Mouse (Mus musculus): Measurements from ENCODE around the gene Exosc10. TPM values are rescaled to one million over a fixed set of nuclear protein-coding genes. Genes with fewer than 3 reads are reported as not detected.

Gene Exosc10
- polyA plus RNA-seq, 1 experiment from 2014 or later, result 99.1 TPM

- 0 out of 2 replicates have a peak, but pooled peaks have one; percentile 52 for ATAC-seq (replicated peaks; ENCODE audit: low FRiP score)
- no peak overlapping the region for H3K4me3 ChIP-seq (ENCODE audit: low read depth, low read length)
- H3K27ac ChIP-seq (ENCODE audit: low read depth, low read length), result no peak overlapping the region
- H3K4me2 ChIP-seq (ENCODE audit: low read depth, low read length, severe bottlenecking), result no peak overlapping the region
- H3K4me1 ChIP-seq (replicated peaks; ENCODE audit: control insufficient read depth, insufficient read depth, low read length), result no peaks in the 10 kb centered on the region
- H3K36me3 ChIP-seq (ENCODE audit: control insufficient read depth, insufficient read depth, low read length), result peaks cover 2% of the 10 kb centered on the region; the same call in 1 of the 2 replicates
- WGBS, result 35% methylated on average over 5 of the region's 5 CpGs
- H3K9me3 ChIP-seq (ENCODE audit: control insufficient read depth, low read length), result no peaks in the 10 kb centered on the region
- DNase-seq (ENCODE audit: low spot score), result peak; percentile 83
- H3K27me3 ChIP-seq (ENCODE audit: control insufficient read depth, insufficient read depth, low read length), result no peaks in the 10 kb centered on the region
- no peak overlapping the region for H3K9ac ChIP-seq (ENCODE audit: low read length)
These were observed 49.5 kb downstream of the Exosc10 start for GRCm38 (mm10) chr4:148607758-148608157.

GRCm38 (mm10) chr4:148609805-148610204 is 51.6 kb downstream of the Exosc10 start:
- H3K9me3 ChIP-seq (ENCODE audit: control insufficient read depth, low read length), result no peaks in the 10 kb centered on the region
- peaks cover 2% of the 10 kb centered on the region; the same call in 1 of the 2 replicates for H3K36me3 ChIP-seq (ENCODE audit: control insufficient read depth, insufficient read depth, low read length)
- H3K4me1 ChIP-seq (replicated peaks; ENCODE audit: control insufficient read depth, insufficient read depth, low read length), result no peaks in the 10 kb centered on the region; the same call in 1 of the 2 replicates
- DNase-seq (ENCODE audit: low spot score), result peak; percentile 42
- H3K4me3 ChIP-seq (ENCODE audit: low read depth, low read length), result no peak overlapping the region
- no peak overlapping the region for H3K4me2 ChIP-seq (ENCODE audit: low read depth, low read length, severe bottlenecking)
- H3K27me3 ChIP-seq (ENCODE audit: control insufficient read depth, insufficient read depth, low read length), result no peaks in the 10 kb centered on the region
- H3K9ac ChIP-seq (ENCODE audit: low read length), result no peak overlapping the region
- H3K27ac ChIP-seq (ENCODE audit: low read depth, low read length), result no peak overlapping the region
- ATAC-seq (replicated peaks; ENCODE audit: low FRiP score), result no peak
- 87% methylated on average over 5 of the region's 5 CpGs for WGBS

GRCm38 (mm10) chr4:148610631-148611364 is 52.6 kb downstream of the Exosc10 start:
- Histone ChIP-seq H3K27me3 (ENCODE audit: control insufficient read depth, insufficient read depth, low read length) (no peaks in the 10 kb centered on the region), H3K9me3 (ENCODE audit: control insufficient read depth, low read length) (no peaks in the 10 kb centered on the region), H3K27ac (ENCODE audit: low read depth, low read length) (no peak overlapping the region), H3K4me1 (replicated peaks; ENCODE audit: control insufficient read depth, insufficient read depth, low read length) (no peaks in the 10 kb centered on the region; the same call in 1 of the 2 replicates), H3K36me3 (ENCODE audit: control insufficient read depth, insufficient read depth, low read length) (peaks cover 7% of the 10 kb centered on the region; the same call in 1 of the 2 replicates), H3K4me3 (ENCODE audit: low read depth, low read length) (no peak overlapping the region), H3K9ac (ENCODE audit: low read length) (no peak overlapping the region), H3K4me2 (ENCODE audit: low read depth, low read length, severe bottlenecking) (no peak overlapping the region)
- no peak for ATAC-seq (replicated peaks; ENCODE audit: low FRiP score)
- DNase-seq (ENCODE audit: low spot score), result no peak
- WGBS, result 81% methylated on average over 5 of the region's 5 CpGs

- Histone ChIP-seq H3K27ac (ENCODE audit: low read depth, low read length) (no peak overlapping the region), H3K4me3 (ENCODE audit: low read depth, low read length) (no peak overlapping the region), H3K4me2 (ENCODE audit: low read depth, low read length, severe bottlenecking) (no peak overlapping the region), H3K9ac (ENCODE audit: low read length) (no peak overlapping the region), H3K4me1 (replicated peaks; ENCODE audit: control insufficient read depth, insufficient read depth, low read length) (no peaks in the 10 kb centered on the region; the same call in 1 of the 2 replicates), H3K9me3 (ENCODE audit: control insufficient read depth, low read length) (no peaks in the 10 kb centered on the region), H3K36me3 (ENCODE audit: control insufficient read depth, insufficient read depth, low read length) (peaks cover 7% of the 10 kb centered on the region; the same call in 1 of the 2 replicates), H3K27me3 (ENCODE audit: control insufficient read depth, insufficient read depth, low read length) (no peaks in the 10 kb centered on the region)
- ATAC-seq (replicated peaks; ENCODE audit: low FRiP score), result no peak
- no peak for DNase-seq (ENCODE audit: low spot score)
- 74% methylated on average over 4 of the region's 4 CpGs for WGBS
These were observed 54.3 kb downstream of the Exosc10 start for GRCm38 (mm10) chr4:148612557-148612956.

- no peak for ATAC-seq (replicated peaks; ENCODE audit: low FRiP score)
- Histone ChIP-seq H3K4me2 (ENCODE audit: low read depth, low read length, severe bottlenecking) (no peak overlapping the region), H3K27ac (ENCODE audit: low read depth, low read length) (no peak overlapping the region), H3K27me3 (ENCODE audit: control insufficient read depth, insufficient read depth, low read length) (no peaks in the 10 kb centered on the region), H3K4me1 (replicated peaks; ENCODE audit: control insufficient read depth, insufficient read depth, low read length) (no peaks in the 10 kb centered on the region; the same call in 1 of the 2 replicates), H3K9me3 (ENCODE audit: control insufficient read depth, low read length) (no peaks in the 10 kb centered on the region), H3K36me3 (ENCODE audit: control insufficient read depth, insufficient read depth, low read length) (peaks cover 13% of the 10 kb centered on the region), H3K9ac (ENCODE audit: low read length) (no peak overlapping the region), H3K4me3 (ENCODE audit: low read depth, low read length) (no peak overlapping the region)
- peak; percentile 41 for DNase-seq (ENCODE audit: low spot score)
- WGBS, result 72% methylated on average over 9 of the region's 9 CpGs
These were observed 55.5 kb downstream of the Exosc10 start for GRCm38 (mm10) chr4:148613738-148614137.

- Histone ChIP-seq H3K27me3 (ENCODE audit: control insufficient read depth, insufficient read depth, low read length) (no peaks in the 10 kb centered on the region), H3K36me3 (ENCODE audit: control insufficient read depth, insufficient read depth, low read length) (peaks cover 46% of the 10 kb centered on the region), H3K9me3 (ENCODE audit: control insufficient read depth, low read length) (no peaks in the 10 kb centered on the region), H3K27ac (ENCODE audit: low read depth, low read length) (no peak overlapping the region), H3K9ac (ENCODE audit: low read length) (no peak overlapping the region), H3K4me2 (ENCODE audit: low read depth, low read length, severe bottlenecking) (no peak overlapping the region), H3K4me1 (replicated peaks; ENCODE audit: control insufficient read depth, insufficient read depth, low read length) (no peaks in the 10 kb centered on the region), H3K4me3 (ENCODE audit: low read depth, low read length) (no peak overlapping the region)
- no peak for DNase-seq (ENCODE audit: low spot score)
- no peak for ATAC-seq (replicated peaks; ENCODE audit: low FRiP score)
- 89% methylated on average over 1 of the region's 1 CpGs for WGBS
These were observed 61.6 kb downstream of the Exosc10 start for GRCm38 (mm10) chr4:148619805-148620204.

- no peak overlapping the region for H3K4me3 ChIP-seq (ENCODE audit: low read depth, low read length)
- no peaks in the 10 kb centered on the region for H3K4me1 ChIP-seq (replicated peaks; ENCODE audit: control insufficient read depth, insufficient read depth, low read length)
- H3K36me3 ChIP-seq (ENCODE audit: control insufficient read depth, insufficient read depth, low read length), result peaks cover 43% of the 10 kb centered on the region
- H3K9me3 ChIP-seq (ENCODE audit: control insufficient read depth, low read length), result no peaks in the 10 kb centered on the region
- WGBS, result 90% methylated on average over 1 of the region's 1 CpGs
- H3K4me2 ChIP-seq (ENCODE audit: low read depth, low read length, severe bottlenecking), result no peak overlapping the region
- H3K9ac ChIP-seq (ENCODE audit: low read length), result no peak overlapping the region
- ATAC-seq (replicated peaks; ENCODE audit: low FRiP score), result no peak
- DNase-seq (ENCODE audit: low spot score), result no peak
- no peaks in the 10 kb centered on the region for H3K27me3 ChIP-seq (ENCODE audit: control insufficient read depth, insufficient read depth, low read length)
- no peak overlapping the region for H3K27ac ChIP-seq (ENCODE audit: low read depth, low read length)
These were observed 62.5 kb downstream of the Exosc10 start for GRCm38 (mm10) chr4:148620718-148621117.

GRCm38 (mm10) chr4:148622485-148622884 is 64.3 kb downstream of the Exosc10 start:
- H3K9me3 ChIP-seq (ENCODE audit: control insufficient read depth, low read length), result no peaks in the 10 kb centered on the region
- WGBS, result 97% methylated on average over 4 of the region's 4 CpGs
- ATAC-seq (replicated peaks; ENCODE audit: low FRiP score), result no peak

GRCm38 (mm10) chr4:148623609-148624008 is 65.4 kb downstream of the Exosc10 start:
- H3K36me3 ChIP-seq (ENCODE audit: control insufficient read depth, insufficient read depth, low read length), result peaks cover 38% of the 10 kb centered on the region

More at GRCm38 (mm10) chr4:148622485-148622884, 64.3 kb downstream of the Exosc10 start:
- Histone ChIP-seq H3K27me3 (ENCODE audit: control insufficient read depth, insufficient read depth, low read length) (no peaks in the 10 kb centered on the region), H3K27ac (ENCODE audit: low read depth, low read length) (no peak overlapping the region), H3K4me3 (ENCODE audit: low read depth, low read length) (no peak overlapping the region), H3K4me2 (ENCODE audit: low read depth, low read length, severe bottlenecking) (no peak overlapping the region), H3K36me3 (ENCODE audit: control insufficient read depth, insufficient read depth, low read length) (peaks cover 43% of the 10 kb centered on the region), H3K9ac (ENCODE audit: low read length) (no peak overlapping the region), H3K4me1 (replicated peaks; ENCODE audit: control insufficient read depth, insufficient read depth, low read length) (no peaks in the 10 kb centered on the region; the same call in 1 of the 2 replicates)
- DNase-seq (ENCODE audit: low spot score), result no peak

More at GRCm38 (mm10) chr4:148623609-148624008, 65.4 kb downstream of the Exosc10 start:
- Histone ChIP-seq H3K4me1 (replicated peaks; ENCODE audit: control insufficient read depth, insufficient read depth, low read length) (no peaks in the 10 kb centered on the region; the same call in 1 of the 2 replicates), H3K9me3 (ENCODE audit: control insufficient read depth, low read length) (no peaks in the 10 kb centered on the region), H3K27me3 (ENCODE audit: control insufficient read depth, insufficient read depth, low read length) (no peaks in the 10 kb centered on the region), H3K4me2 (ENCODE audit: low read depth, low read length, severe bottlenecking) (no peak overlapping the region), H3K9ac (ENCODE audit: low read length) (no peak overlapping the region), H3K27ac (ENCODE audit: low read depth, low read length) (no peak overlapping the region), H3K4me3 (ENCODE audit: low read depth, low read length) (no peak overlapping the region)
- WGBS, result 89% methylated on average over 4 of the region's 4 CpGs
- no peak for DNase-seq (ENCODE audit: low spot score)
- no peak for ATAC-seq (replicated peaks; ENCODE audit: low FRiP score)
